8 mouse cellular contexts compared by ENCODE assay signal in the genomic region with DNA sequence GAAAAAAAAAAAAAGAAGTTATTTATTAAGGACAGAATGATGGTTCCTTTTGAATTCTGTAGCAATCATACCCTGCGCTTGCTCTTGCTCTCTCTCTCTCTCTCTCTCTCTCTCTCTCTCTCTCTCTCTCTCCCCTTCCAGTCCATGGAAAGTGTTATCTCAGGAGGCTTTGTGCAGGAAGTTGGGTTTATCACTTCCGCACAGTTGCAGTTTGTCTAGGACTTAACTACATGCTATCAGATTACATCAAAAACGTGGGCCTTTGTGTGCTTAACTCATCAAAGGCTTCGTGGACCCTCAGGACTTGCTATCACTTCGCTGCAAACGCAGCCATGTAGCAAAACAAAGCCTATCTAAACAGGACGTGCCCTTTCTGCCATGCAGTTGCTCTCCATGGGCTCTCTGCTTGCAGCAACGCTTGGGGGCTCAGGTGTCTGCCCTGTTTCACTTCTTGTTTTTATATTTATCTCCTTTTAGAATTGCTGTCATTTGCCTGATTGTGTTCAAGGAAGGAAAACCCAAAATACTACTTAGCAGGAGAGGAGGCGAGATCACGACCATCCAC. TPM values are rescaled to one million over a fixed set of nuclear protein-coding genes. Genes with fewer than 3 reads are reported as not detected.
DNase-seq lines count a peak whose midpoint lies in the region; ATAC-seq and TF ChIP-seq lines count a peak whose summit lies in the region.
"Had no signal": no experiment of that assay in that cellular context is flagged by ENCODE, and none has a peak within 500 bp of the region (broad histone marks: within the 10 kb centered on the region; RNA-seq: fewer than 3 reads in every experiment).

No protein-coding gene starts in this region.

- H3K4me3 ChIP-seq in thymus, adult 2 months (ENCODE audit: control insufficient read depth, insufficient read depth, low read length), result no peak overlapping the region
- H3K4me3 ChIP-seq in gastrocnemius, adult 2 months, result no peak overlapping the region

- peak; percentile 40 for DNase-seq in thymus, postnatal 0 days (ENCODE audit: low spot score)
- no peak for DNase-seq in thymus, adult 2 months
- DNase-seq in lung, postnatal 4 days, result peak; percentile 30 to 60
- no peak for DNase-seq in frontal cortex, postnatal 10 days (ENCODE audit: low spot score in 2 of 2)
- DNase-seq in kidney, postnatal 36 days, result no peak
- DNase-seq in gastrocnemius, adult 2 months, result no peak

- WGBS in thymus, adult 2 months, result 16% methylated on average over 10 of the region's 10 CpGs

- no peak for TF ChIP-seq POLR2A in thymus, adult 2 months (IDR thresholded peaks at IDR 0.05; ENCODE audit: control insufficient read depth, extremely low read depth, insufficient read depth, low read length, poor library complexity)

- peak; percentile 39 for ATAC-seq in granulocyte monocyte progenitor cell, adult 5-6 weeks (replicated peaks; ENCODE audit: poor library complexity, severe bottlenecking)
- ATAC-seq: inflammation-experienced regulatory T-cells, adult 6 months had no signal

- TF ChIP-seq CTCF in thymus, adult 2 months (IDR thresholded peaks at IDR 0.05; ENCODE audit: borderline replicate concordance, control insufficient read depth, extremely low read depth, insufficient read depth, low read length, poor library complexity), result no peak
- no peak for TF ChIP-seq CTCF in gastrocnemius, adult 2 months (IDR thresholded peaks at IDR 0.05)

- no peaks in the 10 kb centered on the region for H3K36me3 ChIP-seq in thymus, adult 2 months (ENCODE audit: control insufficient read depth, insufficient read depth, low read length)

- H3K4me1 ChIP-seq in thymus, adult 2 months (replicated peaks; ENCODE audit: control insufficient read depth, insufficient read depth, low read length), result peaks cover 9% of the 10 kb centered on the region

- intact Hi-C loops in gastrocnemius, adult 2 months (cut with DNase I), result no loop called here

- no peak overlapping the region for H3K27ac ChIP-seq in thymus, adult 2 months (ENCODE audit: control insufficient read depth, insufficient read depth, low read length)
- H3K27ac ChIP-seq in gastrocnemius, adult 2 months, result no peak overlapping the region

- H3K27me3 ChIP-seq in thymus, adult 2 months (ENCODE audit: control insufficient read depth, insufficient read depth, low read length), result no peaks in the 10 kb centered on the region

RNA-seq across cellular contexts. Expression of a gene that starts 56.2 kb away (rescaled TPM):
- polyA plus RNA-seq in thymus, postnatal 0 days (2015; fragmentation: Nextera tagmentation; extraction: Ambion mirVana), result 16.5 and 16.8 TPM in 2 replicates
- polyA plus RNA-seq in thymus, adult 2 months (2012; rRNA removed), result 6.7 and 8.7 TPM in 2 replicates
- 36.4 and 44.3 TPM in 2 replicates for total RNA-seq in granulocyte monocyte progenitor cell, adult 5-6 weeks (2014; fragmentation: Nextera tagmentation)
- total RNA-seq in granulocyte monocyte progenitor cell, adult 5-6 weeks (2017), result 73.0 and 73.8 TPM in 2 replicates
- 10 to 100 TPM; 51.3 to 67.3 TPM for total RNA-seq in gastrocnemius, adult 2 months (2021)

RNA-seq across cellular contexts. Expression of a gene that starts 59.4 kb away (rescaled TPM):
- polyA plus RNA-seq in thymus, postnatal 0 days (2015; fragmentation: Nextera tagmentation; extraction: Ambion mirVana), result 3.6 and 6.6 TPM in 2 replicates
- 5.1 and 8.3 TPM in 2 replicates for polyA plus RNA-seq in thymus, adult 2 months (2012; rRNA removed)
- 73.9 and 90.8 TPM in 2 replicates for total RNA-seq in granulocyte monocyte progenitor cell, adult 5-6 weeks (2014; fragmentation: Nextera tagmentation)
- 18.9 and 22.1 TPM in 2 replicates for total RNA-seq in granulocyte monocyte progenitor cell, adult 5-6 weeks (2017)
- 1 to 10 TPM in 1 of 2 experiments, under 1 TPM in 1; 0.84 to 1.3 TPM for total RNA-seq in gastrocnemius, adult 2 months (2021)

Comparison
In these comparisons a context has a peak if more than half of its experiments do, and no peak if none do; other contexts are left out.
1. DNase-seq: peak in thymus, postnatal 0 days (single experiment) and lung, postnatal 4 days (2 of 2); none in thymus, adult 2 months (single experiment), frontal cortex, postnatal 10 days (0 of 2), kidney, postnatal 36 days (0 of 2) and gastrocnemius, adult 2 months (single experiment).
2. RNA of a gene that starts 59.4 kb away (total RNA-seq): 18.9 to 90.8 TPM in granulocyte monocyte progenitor cell, adult 5-6 weeks; 0.84 to 1.3 TPM in gastrocnemius, adult 2 months; every median in the first group is over 4 times any median in the second.